Comparison of ENCODE assay signal across 8 mouse cellular contexts in genomic region chr8:122699005-122699492, GRCm38 (mm10). TPM values are rescaled to one million over a fixed set of nuclear protein-coding genes. Genes with fewer than 3 reads are reported as not detected.
DNase-seq lines count a peak whose midpoint lies in the region; ATAC-seq and TF ChIP-seq lines count a peak whose summit lies in the region.

Cbfa2t3 (minus strand) TSS chr8:122699109.

- ATAC-seq in kidney, embryonic 15.5 days (replicated peaks; ENCODE audit: low FRiP score) = peak; percentile 57
- peak; percentile 69 for ATAC-seq in liver, embryonic 16.5 days (ENCODE audit: low read depth)

- peak within 1 kb of the TSS; percentile 79 for H3K27ac ChIP-seq in bone marrow, adult 2 months (ENCODE audit: control insufficient read depth, insufficient read depth, low read depth, low read length, poor library complexity)
- H3K27ac ChIP-seq in heart, adult 2 months = peak within 1 kb of the TSS; percentile 50
- no peak within 1 kb of the TSS for H3K27ac ChIP-seq in kidney, embryonic 15.5 days
- H3K27ac ChIP-seq in liver, embryonic 16.5 days (ENCODE audit: low read length) = peak within 1 kb of the TSS; percentile 57

- H3K27me3 ChIP-seq in heart, adult 2 months (ENCODE audit: control insufficient read depth, insufficient read depth, low read length) = no peaks in the 10 kb centered on the region
- H3K27me3 ChIP-seq in kidney, embryonic 15.5 days = no peaks in the 10 kb centered on the region
- H3K27me3 ChIP-seq in liver, embryonic 16.5 days (ENCODE audit: control insufficient read depth, insufficient read depth, low read depth, low read length) = no peaks in the 10 kb centered on the region
- H3K27me3 ChIP-seq in splenic B cell, adult 2 months (ENCODE audit: control insufficient read depth, insufficient read depth, low read length, poor library complexity, severe bottlenecking) = no peaks in the 10 kb centered on the region

- no peaks in the 10 kb centered on the region for H3K9me3 ChIP-seq in kidney, embryonic 15.5 days (replicated peaks)
- no peaks in the 10 kb centered on the region for H3K9me3 ChIP-seq in liver, embryonic 16.5 days (replicated peaks; ENCODE audit: control insufficient read depth, low read length)

- TF ChIP-seq CTCF in bone marrow, adult 2 months (IDR thresholded peaks at IDR 0.05; ENCODE audit: control insufficient read depth, insufficient read depth, low read length) = no peak
- no peak for TF ChIP-seq CTCF in heart, adult 2 months (IDR thresholded peaks at IDR 0.05)

- peak; percentile 53 for DNase-seq in cerebellum, adult 11-12 months
- DNase-seq in cerebellum, adult 9-10 months = no peak
- peak; percentile 52 to 68 for DNase-seq in heart, adult 2 months
- DNase-seq in splenic B cell, adult 2 months (ENCODE audit: low read depth, low spot score) = peak; percentile 50
- no peak for DNase-seq in right cerebral cortex, adult 2 months (ENCODE audit: low spot score in 2 of 2)

- H3K79me2 ChIP-seq in heart, adult 2 months (replicated peaks; ENCODE audit: control insufficient read depth, insufficient read depth, low read length) = no peaks in the 10 kb centered on the region

- intact Hi-C loops in heart, adult 2 months (cut with DNase I) = loop anchor here (5.0 kb wide), 1 partner anchor 77 kb away; the partner anchor contains the start of gene Pabpn1l

- TF ChIP-seq EP300 in heart, adult 2 months (IDR thresholded peaks at IDR 0.05; ENCODE audit: insufficient read depth, low read depth, low read length) = 0 out of 2 replicates have a peak, but pooled peaks have one; percentile 29

- peaks cover 31% of the 10 kb centered on the region for H3K4me1 ChIP-seq in bone marrow, adult 2 months (ENCODE audit: control insufficient read depth, insufficient read depth, low read length)
- H3K4me1 ChIP-seq in heart, adult 2 months (ENCODE audit: control insufficient read depth, insufficient read depth, low read length) = peaks cover 26% of the 10 kb centered on the region
- H3K4me1 ChIP-seq in kidney, embryonic 15.5 days = peaks cover 16% of the 10 kb centered on the region
- H3K4me1 ChIP-seq in liver, embryonic 16.5 days (ENCODE audit: control insufficient read depth, low read depth, low read length) = peaks cover 89% of the 10 kb centered on the region

- peak within 1 kb of the TSS; percentile 41 for H3K4me2 ChIP-seq in kidney, embryonic 15.5 days
- H3K4me2 ChIP-seq in liver, embryonic 16.5 days (ENCODE audit: low read depth, low read length) = peak within 1 kb of the TSS; percentile 64

- H3K36me3 ChIP-seq in heart, adult 2 months (ENCODE audit: control insufficient read depth, insufficient read depth, low read length) = no peaks in the 10 kb centered on the region
- no peaks in the 10 kb centered on the region for H3K36me3 ChIP-seq in kidney, embryonic 15.5 days
- H3K36me3 ChIP-seq in liver, embryonic 16.5 days (ENCODE audit: control insufficient read depth, insufficient read depth) = no peaks in the 10 kb centered on the region
- H3K36me3 ChIP-seq in splenic B cell, adult 2 months (ENCODE audit: control insufficient read depth, insufficient read depth, low read length, poor library complexity, severe bottlenecking) = no peaks in the 10 kb centered on the region

- H3K9ac ChIP-seq in heart, adult 2 months (ENCODE audit: low read depth, low read length) = peak within 1 kb of the TSS; percentile 35
- no peak within 1 kb of the TSS for H3K9ac ChIP-seq in kidney, embryonic 15.5 days
- H3K9ac ChIP-seq in liver, embryonic 16.5 days (ENCODE audit: low read depth, low read length) = peak within 1 kb of the TSS; percentile 56

- TF ChIP-seq POLR2A in bone marrow, adult 2 months (IDR thresholded peaks at IDR 0.05; ENCODE audit: borderline replicate concordance, control insufficient read depth, low read depth, low read length) = peak; percentile 52; the same call in 1 of the 2 replicates
- TF ChIP-seq POLR2A in heart, adult 2 months (IDR thresholded peaks at IDR 0.05; ENCODE audit: insufficient read depth, low read depth, low read length) = no peak

- peak within 1 kb of the TSS; percentile 70 for H3K4me3 ChIP-seq in bone marrow, adult 2 months (replicated peaks; ENCODE audit: control insufficient read depth, low read depth, low read length)
- 0 out of 2 replicates have a peak within 1 kb of the TSS, but pooled peaks have one; percentile 7 for H3K4me3 ChIP-seq in heart, adult 2 months
- H3K4me3 ChIP-seq in kidney, embryonic 15.5 days (replicated peaks) = peak within 1 kb of the TSS; percentile 21
- peak within 1 kb of the TSS; percentile 58 for H3K4me3 ChIP-seq in liver, embryonic 16.5 days (ENCODE audit: low read depth, low read length)

- WGBS in bone marrow, adult 2 months = 5% methylated on average over 13 of the region's 13 CpGs
- 36% methylated on average over 13 of the region's 13 CpGs for WGBS in heart, adult 2 months
- WGBS in kidney, embryonic 15.5 days = 50% methylated on average over 13 of the region's 13 CpGs
- 8% methylated on average over 13 of the region's 13 CpGs for WGBS in liver, embryonic 16.5 days (ENCODE audit: insufficient replicate concordance)

RNA-seq across cellular contexts. Expression of gene Cbfa2t3, which starts in this region (rescaled TPM):
- 16.3 and 58.8 TPM in 2 replicates for polyA plus RNA-seq in bone marrow, adult 2 months (2011; ENCODE audit: insufficient read depth, insufficient read length, low replicate concordance, missing spikeins)
- total RNA-seq in heart, adult 2 months (2021) = 10 to 100 TPM; 21.8 to 22.3 TPM
- polyA plus RNA-seq in heart, adult 2 months (2012; rRNA removed) = 10.2 and 10.9 TPM in 2 replicates
- 3.5 and 3.6 TPM in 2 replicates for polyA plus RNA-seq in kidney, embryonic 15.5 days (2015; fragmentation: Nextera tagmentation; extraction: Ambion mirVana)
- polyA plus RNA-seq in liver, embryonic 16.5 days (2015; fragmentation: Nextera tagmentation; extraction: Ambion mirVana) = 3.1 and 3.3 TPM in 2 replicates

Comparison
In these comparisons a context has a peak if more than half of its experiments do, and no peak if none do; other contexts are left out.
1. DNase-seq: peak in cerebellum, adult 11-12 months (single experiment), heart, adult 2 months (2 of 2) and splenic B cell, adult 2 months (single experiment); none in cerebellum, adult 9-10 months (single experiment) and right cerebral cortex, adult 2 months (0 of 2).
2. H3K4me3 ChIP-seq: peak in every context shown above with its lines; median percentile 70 in bone marrow, adult 2 months; 58 in liver, embryonic 16.5 days; 21 in kidney, embryonic 15.5 days; 7 in heart, adult 2 months.